Mouse (Mus musculus): ENCODE measurements around the gene Ngfr. TPM values are rescaled to one million over a fixed set of nuclear protein-coding genes. Genes with fewer than 3 reads are reported as not detected.

The Ngfr gene
- polyA plus RNA-seq, 1 experiment, result 42.3 TPM

DNA sequence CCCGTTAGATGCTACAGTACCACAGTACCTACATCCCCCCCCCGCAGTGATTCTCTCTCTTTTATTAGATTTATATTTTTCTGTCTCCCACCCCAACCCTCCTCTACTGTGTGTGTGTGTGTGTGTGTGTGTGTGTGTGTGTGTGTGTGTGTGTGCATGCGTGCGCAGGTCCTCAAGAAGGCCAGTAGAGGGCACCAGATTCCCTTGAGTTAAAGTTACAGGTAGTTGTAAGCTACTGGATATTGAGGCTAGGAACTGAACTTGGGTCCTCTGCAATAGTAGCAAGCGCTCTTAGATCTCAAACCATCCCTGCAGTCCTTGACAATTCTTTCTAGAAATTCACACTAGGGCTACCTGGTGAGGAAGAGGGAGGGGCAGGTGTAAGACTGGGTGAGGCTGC is 23.7 kb downstream of the Ngfr start:
- no peak for DNase-seq (ENCODE audit: low read depth)
- TF ChIP-seq CTCF (IDR thresholded peaks at IDR 0.05; ENCODE audit: borderline replicate concordance, extremely low read depth, insufficient read depth, insufficient read length) (no peak; the same call in 1 of the 2 replicates), POLR2A (IDR thresholded peaks at IDR 0.05; ENCODE audit: borderline replicate concordance, extremely low read depth, insufficient read depth, insufficient read length, poor library complexity, severe bottlenecking) (no peak)

DNA sequence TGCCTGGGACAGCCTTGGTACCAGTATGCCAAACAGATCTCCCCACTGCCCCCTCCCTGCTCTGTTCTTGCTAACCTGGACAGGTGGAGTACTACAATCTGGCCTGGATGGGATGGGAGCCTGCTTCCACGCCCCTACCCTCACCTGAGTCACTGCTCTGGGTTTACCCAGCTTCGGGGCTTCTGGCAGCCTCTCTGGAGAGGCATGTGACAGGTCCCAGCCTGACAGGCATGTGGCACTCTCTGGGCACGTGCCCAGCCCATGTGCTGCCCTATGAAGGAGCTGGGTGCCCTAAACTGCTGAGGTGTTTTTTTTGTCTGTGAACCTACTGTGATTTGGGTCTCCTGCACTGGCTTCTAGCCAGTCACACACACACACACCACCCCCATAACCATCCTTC is 26.8 kb downstream of the Ngfr start:
- DNase-seq (ENCODE audit: low read depth), result no peak
- TF ChIP-seq CTCF (IDR thresholded peaks at IDR 0.05; ENCODE audit: borderline replicate concordance, extremely low read depth, insufficient read depth, insufficient read length), result no peak

DNA sequence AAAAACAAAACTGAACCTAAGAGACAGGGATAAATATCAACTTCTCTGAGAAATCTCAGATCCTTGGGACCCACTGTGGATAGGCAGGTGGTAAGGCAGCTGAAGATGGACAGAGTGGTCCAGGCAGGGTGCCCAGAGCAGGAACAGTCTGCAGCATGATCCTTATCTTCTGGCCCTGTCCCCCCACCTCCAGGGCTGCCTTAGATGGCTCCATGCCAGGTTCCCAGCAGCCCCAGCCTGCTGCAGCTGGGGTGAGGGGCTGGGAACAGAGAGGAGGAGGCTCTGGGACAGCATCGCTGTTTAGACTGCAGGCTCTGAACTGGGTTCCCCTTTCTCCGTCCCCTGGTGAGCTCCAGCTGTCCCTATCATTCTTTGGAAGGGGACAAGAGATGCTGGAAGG is 27.8 kb downstream of the Ngfr start:
- peak; percentile 31 for DNase-seq (ENCODE audit: low read depth)
- TF ChIP-seq POLR2A (IDR thresholded peaks at IDR 0.05; ENCODE audit: borderline replicate concordance, extremely low read depth, insufficient read depth, insufficient read length, poor library complexity, severe bottlenecking) (no peak), CTCF (IDR thresholded peaks at IDR 0.05; ENCODE audit: borderline replicate concordance, extremely low read depth, insufficient read depth, insufficient read length) (no peak)

DNA sequence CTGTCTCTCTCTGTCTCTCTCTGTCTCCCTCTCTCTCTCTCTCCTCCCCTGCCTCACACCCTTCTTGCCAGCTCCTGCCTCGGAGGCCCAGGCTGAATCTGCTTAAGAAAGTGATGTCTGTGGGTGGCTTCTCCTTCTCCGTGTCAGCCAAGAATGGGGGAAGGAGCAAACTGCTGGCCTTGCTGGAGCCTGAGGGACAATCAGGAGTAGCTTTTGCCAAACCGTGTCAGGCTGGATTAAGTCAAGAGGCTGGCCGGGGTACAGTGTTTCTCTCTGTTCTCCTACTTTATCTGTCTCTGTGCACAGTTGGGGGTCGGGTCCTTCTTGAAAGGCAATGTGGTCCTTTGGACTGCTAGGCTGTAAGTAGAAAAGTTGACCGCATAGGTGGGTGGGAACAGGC is 29.8 kb downstream of the Ngfr start:
- no peak for DNase-seq (ENCODE audit: low read depth)
- no peak for TF ChIP-seq CTCF (IDR thresholded peaks at IDR 0.05; ENCODE audit: borderline replicate concordance, extremely low read depth, insufficient read depth, insufficient read length)
- TF ChIP-seq POLR2A (IDR thresholded peaks at IDR 0.05; ENCODE audit: borderline replicate concordance, extremely low read depth, insufficient read depth, insufficient read length, poor library complexity, severe bottlenecking), result no peak

DNA sequence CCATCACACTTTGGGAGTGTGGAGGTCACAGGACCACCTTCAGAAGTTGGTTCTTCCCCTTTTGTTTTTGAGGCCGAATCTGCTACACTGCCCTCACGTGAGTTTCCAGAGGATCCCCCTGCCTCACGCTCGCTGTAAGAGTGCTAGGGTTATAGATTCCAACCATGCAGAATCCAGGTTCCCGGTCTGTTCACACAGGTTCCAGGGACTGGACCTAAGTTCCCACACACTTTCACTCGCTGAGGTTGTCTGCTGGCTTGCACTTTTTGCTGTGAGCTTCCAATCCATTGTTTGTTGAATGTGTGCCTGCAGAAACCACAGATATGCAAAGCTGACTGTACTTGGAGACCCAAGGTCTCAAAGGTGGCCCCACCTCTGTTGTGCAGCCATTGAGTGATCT is 30.5 kb downstream of the Ngfr start:
- no peak for DNase-seq (ENCODE audit: low read depth)
- TF ChIP-seq POLR2A (IDR thresholded peaks at IDR 0.05; ENCODE audit: borderline replicate concordance, extremely low read depth, insufficient read depth, insufficient read length, poor library complexity, severe bottlenecking) (no peak), CTCF (IDR thresholded peaks at IDR 0.05; ENCODE audit: borderline replicate concordance, extremely low read depth, insufficient read depth, insufficient read length) (no peak)

DNA sequence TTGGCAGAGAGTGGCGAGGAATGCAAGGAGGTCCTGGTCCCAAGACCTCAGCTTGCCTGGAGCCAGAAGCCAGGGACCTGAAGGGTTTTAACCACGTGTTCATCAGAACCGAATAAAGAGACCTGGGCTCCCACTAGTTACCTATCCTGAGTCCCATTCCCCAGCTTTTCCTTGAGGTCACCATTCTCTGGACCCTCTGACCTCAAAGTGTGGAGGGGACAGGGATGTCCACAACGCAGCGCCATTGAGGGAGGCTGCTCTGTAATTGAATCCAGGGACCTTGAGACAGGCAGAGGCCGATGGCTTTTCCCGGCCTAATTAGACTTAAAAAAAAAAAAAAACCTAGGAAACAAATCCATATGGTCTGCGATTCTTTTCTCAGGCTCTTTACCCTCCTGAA is 32.3 kb downstream of the Ngfr start:
- TF ChIP-seq POLR2A (IDR thresholded peaks at IDR 0.05; ENCODE audit: borderline replicate concordance, extremely low read depth, insufficient read depth, insufficient read length, poor library complexity, severe bottlenecking) (no peak), CTCF (IDR thresholded peaks at IDR 0.05; ENCODE audit: borderline replicate concordance, extremely low read depth, insufficient read depth, insufficient read length) (no peak)
- DNase-seq (ENCODE audit: low read depth), result no peak

DNA sequence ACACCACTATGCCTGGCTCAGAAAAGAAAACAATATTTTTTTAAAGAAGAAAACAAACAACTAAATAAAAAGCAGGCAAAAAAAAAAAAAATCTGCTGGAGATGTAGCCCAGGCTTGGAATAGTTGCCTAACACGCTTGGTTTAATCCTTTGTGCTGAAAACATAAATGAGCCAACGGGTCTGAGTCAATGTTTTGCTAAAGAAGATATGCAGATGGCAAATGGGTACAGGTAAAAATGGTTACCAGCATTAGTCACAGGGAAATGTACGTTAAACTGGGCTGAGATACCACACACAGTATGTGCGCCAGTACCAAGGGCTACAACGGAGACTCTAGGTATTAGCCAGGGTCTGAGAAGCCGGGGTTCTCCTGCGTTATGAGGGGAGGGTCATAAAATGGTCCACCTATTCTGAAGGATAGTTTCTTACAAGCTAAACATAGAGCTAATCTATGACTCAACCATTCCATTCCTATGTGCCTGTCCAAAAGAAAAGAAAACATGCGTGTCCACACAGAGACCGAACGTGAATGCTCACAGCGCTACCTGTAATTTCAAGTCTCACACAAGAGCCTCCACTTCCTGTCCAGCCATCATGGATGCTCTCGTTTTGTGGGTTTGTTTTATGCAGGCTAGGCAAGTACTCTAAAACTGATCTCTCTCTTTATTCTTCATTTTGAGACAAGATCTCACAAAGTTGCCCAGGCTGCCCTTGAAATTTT is 37.1 kb downstream of the Ngfr start:
- TF ChIP-seq POLR2A (IDR thresholded peaks at IDR 0.05; ENCODE audit: borderline replicate concordance, extremely low read depth, insufficient read depth, insufficient read length, poor library complexity, severe bottlenecking) (no peak), CTCF (IDR thresholded peaks at IDR 0.05; ENCODE audit: borderline replicate concordance, extremely low read depth, insufficient read depth, insufficient read length) (no peak)
- no peak for DNase-seq (ENCODE audit: low read depth)

DNA sequence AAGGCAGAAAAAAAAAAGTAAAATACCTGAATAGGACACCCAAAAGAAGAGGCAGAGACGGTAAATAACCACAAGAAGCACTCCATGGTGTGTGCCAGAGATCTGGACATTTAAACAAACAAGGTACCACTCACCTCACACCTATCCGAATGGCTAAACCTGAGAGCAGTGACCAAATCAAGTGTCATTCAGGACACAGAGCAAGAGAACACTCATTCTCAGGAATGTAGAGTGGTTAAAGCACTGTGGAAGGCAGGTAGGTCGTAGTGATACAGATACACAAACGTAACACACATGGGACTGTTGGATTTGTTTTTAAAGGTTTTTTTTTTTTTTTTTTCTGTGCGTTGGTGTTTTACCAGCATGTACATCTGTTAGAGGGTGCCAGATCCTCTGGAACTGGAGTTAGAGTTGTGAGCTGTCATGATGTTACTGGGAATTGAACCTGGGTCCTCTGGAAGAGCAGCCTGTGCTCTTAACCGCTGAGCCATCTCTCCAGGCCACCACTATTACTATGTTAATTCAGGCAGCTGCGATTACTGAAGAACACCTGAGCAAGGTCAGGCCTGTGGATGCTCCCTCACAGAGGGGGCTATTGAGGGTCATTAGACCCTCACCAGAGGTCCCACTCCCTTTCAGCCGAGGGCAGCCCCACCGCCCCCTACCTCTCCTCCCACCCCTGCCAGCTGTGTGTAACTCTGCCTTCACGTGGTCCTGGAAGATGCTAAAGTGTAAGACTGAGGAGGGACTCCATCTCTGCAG is 41.3 kb downstream of the Ngfr start:
- TF ChIP-seq CTCF (IDR thresholded peaks at IDR 0.05; ENCODE audit: borderline replicate concordance, extremely low read depth, insufficient read depth, insufficient read length), result no peak
- no peak for TF ChIP-seq POLR2A (IDR thresholded peaks at IDR 0.05; ENCODE audit: borderline replicate concordance, extremely low read depth, insufficient read depth, insufficient read length, poor library complexity, severe bottlenecking)
- DNase-seq (ENCODE audit: low read depth), result no peak

DNA sequence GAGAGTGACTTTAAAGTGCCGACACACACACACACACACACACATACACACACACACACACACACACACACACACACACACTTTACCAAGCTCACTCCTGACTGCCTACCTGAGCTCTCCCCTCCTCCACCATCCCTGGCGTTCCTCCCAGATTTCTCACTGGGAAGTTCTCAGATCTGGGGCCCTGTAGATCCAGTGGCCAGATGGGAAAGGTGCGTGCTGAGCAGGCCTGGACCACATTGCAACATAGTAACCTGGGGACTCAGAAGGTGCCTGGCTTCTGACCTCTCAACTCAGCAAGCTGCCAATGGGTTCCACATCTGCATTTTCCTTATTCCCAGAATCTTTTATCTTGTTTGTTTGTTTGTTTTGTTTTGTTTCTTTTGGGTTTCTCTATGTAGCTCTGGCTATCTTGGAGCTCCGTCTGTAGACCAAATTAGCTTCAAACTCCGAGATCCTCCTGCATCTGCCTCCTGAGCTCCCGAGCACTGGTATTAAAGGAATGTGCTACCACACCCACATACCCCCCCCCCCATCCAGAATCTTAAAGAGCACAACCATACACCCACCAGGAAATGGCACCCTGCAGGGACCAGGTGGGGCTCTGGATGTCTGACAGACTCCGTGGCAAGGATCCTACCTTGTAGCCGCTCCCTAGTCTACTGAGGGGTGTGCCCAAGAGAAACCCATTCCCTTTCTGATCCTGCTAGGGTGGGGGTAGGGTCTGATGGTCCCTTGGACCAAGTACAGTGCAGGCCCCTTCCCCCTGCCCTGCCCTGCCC is 42.8 kb downstream of the Ngfr start:
- no peak for TF ChIP-seq POLR2A (IDR thresholded peaks at IDR 0.05; ENCODE audit: borderline replicate concordance, extremely low read depth, insufficient read depth, insufficient read length, poor library complexity, severe bottlenecking)
- no peak for TF ChIP-seq CTCF (IDR thresholded peaks at IDR 0.05; ENCODE audit: borderline replicate concordance, extremely low read depth, insufficient read depth, insufficient read length)

DNA sequence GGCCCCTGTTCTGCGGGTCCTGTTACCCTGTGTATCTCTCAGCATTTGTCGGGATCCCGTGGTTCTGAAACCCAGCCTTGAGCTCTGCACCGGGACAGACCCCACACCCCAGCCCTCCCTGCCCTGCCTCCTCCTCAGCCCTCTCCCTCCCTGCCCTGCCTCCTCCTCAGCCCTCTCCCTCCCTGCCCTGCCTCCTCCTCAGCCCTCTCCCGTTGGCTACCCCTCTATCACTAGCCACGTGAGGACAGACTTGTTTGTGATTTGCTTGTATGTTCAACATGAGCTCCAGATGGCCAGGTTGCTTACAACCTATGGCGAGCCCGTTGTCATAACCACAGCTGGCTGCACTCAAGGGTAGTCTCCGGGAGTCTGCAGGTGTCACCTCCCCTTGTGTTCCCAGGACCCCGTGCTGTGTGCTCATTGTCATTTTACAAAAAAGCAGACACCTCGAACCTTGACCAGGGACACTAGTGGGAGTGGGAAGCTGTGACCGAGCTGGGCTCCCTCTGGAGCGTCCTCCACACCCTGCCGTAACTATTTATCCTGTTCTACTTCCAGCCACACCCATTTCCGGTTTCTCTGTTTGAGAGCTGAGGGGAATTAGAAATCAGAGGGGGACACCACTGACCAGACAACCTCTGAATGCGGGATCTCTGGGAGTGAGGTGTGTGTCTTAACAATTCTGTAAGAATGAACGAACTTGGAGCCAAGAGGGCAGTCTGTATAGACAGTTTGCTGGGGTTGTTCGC is 46.7 kb downstream of the Ngfr start:
- TF ChIP-seq CTCF (IDR thresholded peaks at IDR 0.05; ENCODE audit: borderline replicate concordance, extremely low read depth, insufficient read depth, insufficient read length), result no peak
- TF ChIP-seq POLR2A (IDR thresholded peaks at IDR 0.05; ENCODE audit: borderline replicate concordance, extremely low read depth, insufficient read depth, insufficient read length, poor library complexity, severe bottlenecking), result no peak
- no peak for DNase-seq (ENCODE audit: low read depth)

More for the DNA sequence above, 42.8 kb downstream of the Ngfr start:
- no peak for DNase-seq (ENCODE audit: low read depth)
